Mouse (Mus musculus) MEL (cell line): ENCODE results near the gene Bmp8a. TPM values are rescaled to one million over a fixed set of nuclear protein-coding genes. Genes with fewer than 3 reads are reported as not detected.

Source experiments
- DNase-seq: peaks from one replicate; pipeline ENCODE4 v3.0.0; 2011; ENCODE audit warnings: low read depth, low spot score
- H3K27ac ChIP-seq: 2 replicates; pipeline ENCODE4 v1.5.1; 2012; ENCODE audit warnings: low read depth, mild to moderate bottlenecking, control low read depth, low read length, moderate library complexity; ENCODE audit not compliant: control insufficient read depth
- H3K27me3 ChIP-seq, 2 experiments: fragments of 150-350 bp in 1 of 2; sonication (generic) in 1 of 2; 2 replicates each; pipeline ENCODE4 v1.6.1; 2012; ENCODE audit warnings: low read length in 2 of 2, mild to moderate bottlenecking in 2 of 2, improper control_type of control experiment in 1 of 2, moderate library complexity in 1 of 2; ENCODE audit not compliant: insufficient read depth in 2 of 2, control insufficient read depth in 1 of 2
- H3K36me3 ChIP-seq, 2 experiments: 2 replicates each; pipeline ENCODE4 v1.6.1; 2012 to 2014; ENCODE audit warnings: low read length in 2 of 2, improper control_type of control experiment in 1 of 2, inconsistent platforms in 1 of 2, mild to moderate bottlenecking in 1 of 2; ENCODE audit not compliant: insufficient read depth in 2 of 2, control insufficient read depth in 1 of 2
- H3K4me1 ChIP-seq, 2 experiments: fragments of 150-350 bp in 1 of 2; sonication (generic) in 1 of 2; 2 replicates each; pipeline ENCODE4 v1.6.1; 2012; ENCODE audit warnings: low read length in 2 of 2, improper control_type of control experiment in 1 of 2, mild to moderate bottlenecking in 1 of 2; ENCODE audit not compliant: insufficient read depth in 2 of 2, control insufficient read depth in 1 of 2
- H3K4me3 ChIP-seq, 2 experiments: fragments of 150-350 bp in 1 of 2; sonication (generic) in 1 of 2; 2 replicates each; pipeline ENCODE4 v1.5.1; 2012; ENCODE audit warnings: low read depth in 2 of 2, low read length in 2 of 2, mild to moderate bottlenecking in 2 of 2, moderate library complexity in 2 of 2, control low read depth in 1 of 2, improper control_type of control experiment in 1 of 2; ENCODE audit not compliant: control insufficient read depth in 1 of 2, insufficient read depth in 1 of 2
- H3K79me2 ChIP-seq: 2 replicates; pipeline ENCODE4 v1.6.1; 2012; ENCODE audit warnings: mild to moderate bottlenecking, low read length, moderate library complexity; ENCODE audit not compliant: control insufficient read depth, poor library complexity, insufficient read depth
- H3K9ac ChIP-seq: 2 replicates; pipeline ENCODE4 v1.6.1; 2012; ENCODE audit warnings: low read depth, mild to moderate bottlenecking, control low read depth, low read length, moderate library complexity; ENCODE audit not compliant: control insufficient read depth, poor library complexity, severe bottlenecking
- H3K9me3 ChIP-seq: fragments of 150-350 bp; sonication (generic); replicated peaks from 2 replicates; pipeline ENCODE4 v1.6.1; 2012; ENCODE audit warnings: mild to moderate bottlenecking, low read length, improper control_type of control experiment, moderate library complexity; ENCODE audit not compliant: insufficient read depth
- CHD2 ChIP-seq: IDR thresholded peaks from 2 replicates; pipeline ENCODE4 v1.6.1; 2011; ENCODE audit warnings: low read length, improper control_type of control experiment
- CTCF ChIP-seq, 3 experiments: IDR thresholded peaks in 2 of 3; conservative IDR thresholded peaks in 1 of 3; 2 replicates each; pipeline ENCODE4 v1.5.1; 2011 to 2012; ENCODE audit warnings: low read length in 3 of 3, low read depth in 2 of 3, mild to moderate bottlenecking in 2 of 3, improper control_type of control experiment in 1 of 3, inconsistent platforms in 1 of 3, mixed read lengths in 1 of 3, moderate library complexity in 1 of 3; ENCODE audit not compliant: control insufficient read depth in 1 of 3, insufficient read depth in 1 of 3, poor library complexity in 1 of 3, severe bottlenecking in 1 of 3
- GATA1 ChIP-seq: IDR thresholded peaks from 2 replicates; pipeline ENCODE4 v1.6.1; 2011; ENCODE audit warnings: low read depth, low read length, improper control_type of control experiment
- MEF2A ChIP-seq: IDR thresholded peaks from 2 replicates; pipeline ENCODE4 v1.6.1; 2014; ENCODE audit warnings: low read depth, mild to moderate bottlenecking, inconsistent platforms, low read length, improper control_type of control experiment; ENCODE audit not compliant: poor library complexity, insufficient replicate concordance, severe bottlenecking; ENCODE audit errors: extremely low read depth
- MXI1 ChIP-seq: IDR thresholded peaks from 2 replicates; pipeline ENCODE4 v1.6.1; 2011; ENCODE audit warnings: mild to moderate bottlenecking, low read depth, low read length, improper control_type of control experiment
- MYC ChIP-seq: IDR thresholded peaks from 2 replicates; pipeline ENCODE4 v1.6.1; 2011; ENCODE audit warnings: low read depth, mild to moderate bottlenecking, low read length, improper control_type of control experiment, moderate library complexity
- NELFE ChIP-seq: IDR thresholded peaks from 2 replicates; pipeline ENCODE4 v1.6.1; 2011; ENCODE audit warnings: low read depth, low read length, improper control_type of control experiment
- NRF1 ChIP-seq: IDR thresholded peaks from 2 replicates; pipeline ENCODE4 v1.6.1; 2014; ENCODE audit warnings: low read depth, mild to moderate bottlenecking, inconsistent platforms, low read length, improper control_type of control experiment, moderate library complexity; ENCODE audit not compliant: poor library complexity, insufficient read depth, severe bottlenecking
- POLR2A ChIP-seq, 2 experiments: IDR thresholded peaks; 2 replicates each; pipeline ENCODE4 v1.6.1; 2011 to 2012; ENCODE audit warnings: low read length in 2 of 2, mild to moderate bottlenecking in 2 of 2, control low read depth in 1 of 2, improper control_type of control experiment in 1 of 2, low read depth in 1 of 2, moderate library complexity in 1 of 2; ENCODE audit not compliant: control insufficient read depth in 1 of 2, insufficient read depth in 1 of 2, poor library complexity in 1 of 2
- RCOR1 ChIP-seq: IDR thresholded peaks from 2 replicates; pipeline ENCODE4 v1.6.1; 2012; ENCODE audit warnings: low read depth, mild to moderate bottlenecking, inconsistent platforms, low read length, improper control_type of control experiment
- SIN3A ChIP-seq: IDR thresholded peaks from 2 replicates; pipeline ENCODE4 v1.6.1; 2012; ENCODE audit warnings: low read length, improper control_type of control experiment, inconsistent platforms
- USF2 ChIP-seq, 2 experiments: IDR thresholded peaks; 2 replicates each; pipeline ENCODE4 v1.6.1; 2011 to 2012; ENCODE audit warnings: improper control_type of control experiment in 2 of 2, low read length in 2 of 2, borderline replicate concordance in 1 of 2, inconsistent platforms in 1 of 2, low read depth in 1 of 2, mild to moderate bottlenecking in 1 of 2; ENCODE audit not compliant: insufficient read depth in 1 of 2
- ZKSCAN1 ChIP-seq: IDR thresholded peaks from 2 replicates; pipeline ENCODE4 v1.6.1; 2012; ENCODE audit warnings: low read depth, mild to moderate bottlenecking, inconsistent platforms, low read length, improper control_type of control experiment, moderate library complexity
- ZMIZ1 ChIP-seq: IDR thresholded peaks from 2 replicates; pipeline ENCODE4 v1.6.1; 2012; ENCODE audit warnings: low read depth, mild to moderate bottlenecking, inconsistent platforms, low read length, improper control_type of control experiment, moderate library complexity
- ZNF384 ChIP-seq: IDR thresholded peaks from 2 replicates; pipeline ENCODE4 v1.6.1; 2012; ENCODE audit warnings: low read depth, mild to moderate bottlenecking, inconsistent platforms, low read length, improper control_type of control experiment
- polyA plus RNA-seq, 2 experiments: library from polyadenylated mRNA; stranded (reverse) in 1 of 2; unstranded in 1 of 2; fragments of >175 nt in 1 of 2; fragments of >200 nt in 1 of 2; gene quantifications; 2 replicates each; pipeline versions ENCODE4 v1.2.1 to v1.2.4; 2012; ENCODE audit warnings: low replicate concordance in 2 of 2, low read depth in 1 of 2; ENCODE audit not compliant: insufficient read length in 2 of 2, insufficient read depth in 1 of 2, missing spikeins in 1 of 2
- total RNA-seq: library from RNA; depleted of rRNA; stranded (reverse); fragments of 300-350 nt; gene quantifications from 2 replicates; pipeline ENCODE4 v1.2.3, GENCODE M21; 2012

The Bmp8a gene
- total and polyA plus RNA-seq, 3 experiments, result 0.19 to 0.43 TPM; not detected in 1

DNA sequence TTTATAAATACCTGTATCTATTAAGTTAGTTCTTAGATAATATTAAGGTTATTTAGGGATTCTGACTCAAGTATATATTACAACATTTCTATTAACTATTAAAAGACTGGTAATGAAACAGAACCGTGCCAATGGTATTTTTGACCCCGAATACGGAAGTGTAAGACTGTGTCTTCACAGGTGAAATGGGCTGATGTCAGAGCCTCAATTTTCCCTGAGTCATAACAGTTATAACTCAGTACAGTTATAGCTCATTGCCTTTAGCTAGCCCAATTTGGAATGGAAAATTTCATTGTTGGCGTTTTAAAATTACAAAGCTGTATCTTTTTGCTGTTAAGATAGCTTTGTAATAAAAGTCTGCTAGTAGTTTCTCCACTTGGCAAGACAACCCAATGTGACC lies 20.5 kb upstream of the Bmp8a start:
- no peak overlapping the region for H3K27ac ChIP-seq
- H3K9me3 ChIP-seq, result no peaks in the 10 kb centered on the region
- H3K4me1 ChIP-seq, result no peaks in the 10 kb centered on the region
- no peak for DNase-seq
- no peaks in the 10 kb centered on the region for H3K27me3 ChIP-seq
- peaks cover 0 to 12% of the 10 kb centered on the region in 2 experiments; a peak in 2 of 4 replicates for H3K36me3 ChIP-seq
- TF ChIP-seq SIN3A (no peak), MYC (no peak), MXI1 (no peak), NRF1 (no peak), MEF2A (no peak), GATA1 (no peak), CHD2 (no peak), POLR2A (IDR thresholded peaks at IDR 0.05; ENCODE audit: control insufficient read depth in 1 of 2, insufficient read depth in 1 of 2, low read depth in 1 of 2, low read length in 2 of 2, poor library complexity in 1 of 2) (no peak), USF2 (IDR thresholded peaks at IDR 0.05; ENCODE audit: borderline replicate concordance in 1 of 2, insufficient read depth in 1 of 2, low read depth in 1 of 2, low read length in 2 of 2) (no peak)
- no peak overlapping the region for H3K9ac ChIP-seq
- no peak overlapping the region for H3K4me3 ChIP-seq
- no peaks in the 10 kb centered on the region for H3K79me2 ChIP-seq

DNA sequence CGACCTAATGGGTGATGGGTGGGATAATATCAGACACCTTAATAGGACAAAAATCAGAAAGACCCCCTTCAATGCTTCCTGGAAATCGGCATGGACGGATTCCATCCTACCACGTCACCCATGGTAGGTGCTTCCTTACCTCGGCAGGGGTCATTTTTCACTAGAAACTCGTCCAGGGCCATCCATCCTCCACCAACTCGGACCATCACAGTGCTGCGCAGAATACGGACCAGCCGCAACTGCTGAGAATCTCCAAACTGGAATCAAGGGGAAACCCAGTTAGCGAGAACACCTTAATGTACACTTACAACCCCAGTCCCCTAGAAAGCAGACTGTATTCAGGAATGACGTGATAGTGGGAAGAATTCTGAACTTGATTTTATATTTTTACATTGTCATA lies 17.7 kb upstream of the Bmp8a start:
- Histone ChIP-seq H3K27me3 (no peaks in the 10 kb centered on the region), H3K4me3 (no peak overlapping the region), H3K9ac (no peak overlapping the region), H3K27ac (no peak overlapping the region), H3K4me1 (no peaks in the 10 kb centered on the region), H3K79me2 (no peaks in the 10 kb centered on the region), H3K36me3 (peaks cover 0 to 5% of the 10 kb centered on the region in 2 experiments; a peak in 2 of 4 replicates), H3K9me3 (no peaks in the 10 kb centered on the region)
- no peak for DNase-seq
- TF ChIP-seq ZMIZ1, result no peak
- TF ChIP-seq RCOR1, result no peak
- TF ChIP-seq GATA1, result no peak
- TF ChIP-seq SIN3A, result no peak
- no peak for TF ChIP-seq MXI1
- no peak for TF ChIP-seq NRF1
- TF ChIP-seq NELFE, result no peak
- TF ChIP-seq CTCF (IDR thresholded peaks at IDR 0.05 in 2 of 3, conservative IDR thresholded peaks at IDR 0.05 in 1 of 3; ENCODE audit: control insufficient read depth in 1 of 3, insufficient read depth in 1 of 3, low read depth in 2 of 3, low read length in 3 of 3, poor library complexity in 1 of 3, severe bottlenecking in 1 of 3), result no peak
- no peak for TF ChIP-seq ZKSCAN1
- no peak for TF ChIP-seq POLR2A (IDR thresholded peaks at IDR 0.05; ENCODE audit: control insufficient read depth in 1 of 2, insufficient read depth in 1 of 2, low read depth in 1 of 2, low read length in 2 of 2, poor library complexity in 1 of 2)
- no peak for TF ChIP-seq ZNF384
